Mouse (Mus musculus) kidney, postnatal 0 days (tissue): ENCODE results near the gene Mydgf. TPM values are rescaled to one million over a fixed set of nuclear protein-coding genes. Genes with fewer than 3 reads are reported as not detected.
A peak's percentile ranks its signal among the peaks of the same experiment; 100 is the strongest.

Source experiments
- ATAC-seq: fragments of 200-750 bp; cut with Nextera tagmentation; replicated peaks from 2 replicates; pipeline ENCODE4 v1.8.0; 2017; ENCODE audit warnings: low read depth, moderate number of reproducible peaks, moderate TSS enrichment, moderate library complexity; ENCODE audit not compliant: low FRiP score
- DNase-seq: peaks from one replicate; pipeline ENCODE4 v3.0.0-alpha.2; 2016; ENCODE audit warnings: low spot score
- H3K27ac ChIP-seq: fragments of 300-500 bp; sonication (generic); 2 replicates; pipeline ENCODE4 v1.5.1; 2014; ENCODE audit warnings: mild to moderate bottlenecking
- H3K27me3 ChIP-seq: fragments of 300-500 bp; sonication (generic); 2 replicates; pipeline ENCODE4 v1.6.1; 2014; ENCODE audit warnings: low read length, mixed read lengths; ENCODE audit not compliant: insufficient read depth
- H3K36me3 ChIP-seq: fragments of 300-500 bp; sonication (generic); 2 replicates; pipeline ENCODE4 v1.6.1; 2014; ENCODE audit warnings: low read length, mixed read lengths; ENCODE audit not compliant: insufficient read depth
- H3K4me1 ChIP-seq: fragments of 300-500 bp; sonication (generic); replicated peaks from 2 replicates; pipeline ENCODE4 v1.6.1; 2014; ENCODE audit warnings: antibody characterized with exemption, low read length, mixed read lengths; ENCODE audit not compliant: insufficient read depth
- H3K4me2 ChIP-seq: fragments of 300-500 bp; sonication (generic); 2 replicates; pipeline ENCODE4 v1.6.1; 2014; ENCODE audit warnings: mild to moderate bottlenecking, low read length, moderate library complexity, mixed read lengths
- H3K4me3 ChIP-seq: fragments of 300-500 bp; sonication (generic); replicated peaks from 2 replicates; pipeline ENCODE4 v1.5.1; 2014; ENCODE audit warnings: low read depth, low read length
- H3K9ac ChIP-seq: fragments of 300-500 bp; sonication (generic); 2 replicates; pipeline ENCODE4 v1.6.1; 2014; ENCODE audit warnings: low read depth, low read length
- H3K9me3 ChIP-seq: fragments of 300-500 bp; sonication (generic); replicated peaks from 2 replicates; pipeline ENCODE4 v1.6.1; 2016; ENCODE audit warnings: low read length, inconsistent platforms, mixed read lengths
- CTCF ChIP-seq: IDR thresholded peaks from 2 replicates; pipeline ENCODE4 v1.5.1; 2016; ENCODE audit warnings: antibody characterized with exemption, low read depth, mild to moderate bottlenecking, moderate library complexity
- WGBS: fragments of 180-500 bp; shearing (Covaris S2); extraction: QIAGEN DNeasy Blood & Tissue Kit; methylation state at CpG from one replicate; pipeline ENCODE4 v1.1.7; 2014; 5-methylcytosine and 5-hydroxymethylcytosine counted together
- polyA plus RNA-seq: library from polyadenylated mRNA; unstranded; fragments of >200 nt; fragmentation: Nextera tagmentation; extraction: Ambion mirVana; gene quantifications from 2 replicates; pipeline ENCODE4 v1.2.1, GENCODE M21; 2015

Gene Mydgf
- polyA plus RNA-seq, 1 experiment from 2014 or later: 83.0 TPM

GRCm38 (mm10) chr17:56144546-56144945 is 39.2 kb downstream of the Mydgf start:
- 78% methylated on average over 9 of the region's 9 CpGs for WGBS
- H3K4me2 ChIP-seq: no peak overlapping the region
- no peaks in the 10 kb centered on the region for H3K9me3 ChIP-seq
- no peak for ATAC-seq
- peaks cover 14% of the 10 kb centered on the region for H3K4me1 ChIP-seq
- H3K27ac ChIP-seq: no peak overlapping the region
- no peak for TF ChIP-seq CTCF
- no peak overlapping the region for H3K4me3 ChIP-seq
- no peaks in the 10 kb centered on the region for H3K36me3 ChIP-seq
- DNase-seq: no peak
- peaks cover 31% of the 10 kb centered on the region for H3K27me3 ChIP-seq
- H3K9ac ChIP-seq: no peak overlapping the region

GRCm38 (mm10) chr17:56141702-56142605 is 41.8 kb downstream of the Mydgf start:
- H3K4me3 ChIP-seq: peak overlapping the region; percentile 24; the same call in 1 of the 2 replicates
- no peaks in the 10 kb centered on the region for H3K9me3 ChIP-seq
- ATAC-seq (0 out of 2 replicates have a peak, but pooled peaks have one; percentile 2), DNase-seq (no peak)
- WGBS: under 1% methylated on average over 47 of the region's 47 CpGs
- peaks cover 21% of the 10 kb centered on the region for H3K27me3 ChIP-seq
- peaks cover 24% of the 10 kb centered on the region for H3K4me1 ChIP-seq
- peak overlapping the region; percentile 61 for H3K4me2 ChIP-seq
- no peak for TF ChIP-seq CTCF
- H3K36me3 ChIP-seq: no peaks in the 10 kb centered on the region
- H3K27ac ChIP-seq: no peak overlapping the region
- H3K9ac ChIP-seq: 0 out of 2 replicates have a peak overlapping the region, but pooled peaks have one; percentile 23

DNA sequence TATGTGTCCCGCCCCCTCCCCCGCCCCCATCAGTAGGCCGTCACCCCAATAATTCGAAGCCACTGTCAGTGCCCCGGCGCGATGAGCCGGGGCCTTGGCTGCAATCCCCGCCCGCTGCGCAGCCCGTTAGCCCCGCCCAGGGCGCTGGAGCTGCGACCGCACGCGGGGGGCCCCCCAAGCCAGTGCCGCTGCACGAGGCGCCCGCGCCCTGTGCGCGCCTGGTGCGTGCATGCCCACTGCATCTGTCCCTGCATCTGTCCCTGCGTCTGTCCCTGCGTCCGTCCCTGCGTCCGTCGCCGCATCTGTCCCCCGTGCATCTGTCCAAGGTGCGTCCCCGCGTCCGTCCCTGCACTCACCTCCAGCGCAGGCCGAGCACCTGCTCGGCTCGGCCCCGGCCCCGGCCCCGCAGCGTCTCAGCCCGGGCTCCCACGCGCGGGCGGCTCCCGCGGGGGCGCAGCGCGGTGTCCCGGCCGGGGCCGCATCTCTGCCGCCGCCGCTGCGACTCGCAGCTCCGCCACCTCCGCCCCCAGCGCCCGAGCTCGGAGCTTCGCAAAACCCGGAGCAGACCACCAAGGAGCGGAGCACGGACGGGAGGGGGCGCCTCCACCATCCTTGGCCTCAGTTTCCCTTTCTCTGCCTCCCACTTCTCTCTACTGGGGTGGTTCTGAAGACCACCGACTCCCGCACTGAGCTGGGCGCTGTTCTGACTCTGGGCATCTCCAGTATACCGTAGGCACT is 43.7 kb downstream of the Mydgf start, which contains the start of gene Sema6b:
TSS of gene Sema6b (minus strand) at position 486 of the 738 bp plus-strand sequence.
- Histone ChIP-seq H3K36me3 (no peaks in the 10 kb centered on the region), H3K27me3 (peaks cover 19% of the 10 kb centered on the region), H3K4me3 (peak within 1 kb of the TSS; percentile 54), H3K4me1 (peaks cover 24% of the 10 kb centered on the region), H3K9me3 (no peaks in the 10 kb centered on the region), H3K4me2 (peak within 1 kb of the TSS; percentile 98), H3K27ac (no peak within 1 kb of the TSS), H3K9ac (peak within 1 kb of the TSS; percentile 47)
- DNase-seq (peak; percentile 44), ATAC-seq (no peak)
- 3% methylated on average over 72 of the region's 79 CpGs for WGBS
- TF ChIP-seq CTCF: peak; percentile 14; the same call in 1 of the 2 replicates

- Histone ChIP-seq H3K4me3 (peak overlapping the region; percentile 54), H3K27ac (no peak overlapping the region), H3K36me3 (no peaks in the 10 kb centered on the region), H3K9me3 (no peaks in the 10 kb centered on the region), H3K9ac (no peak overlapping the region), H3K27me3 (peaks cover 16% of the 10 kb centered on the region), H3K4me2 (peak overlapping the region; percentile 98), H3K4me1 (peaks cover 26% of the 10 kb centered on the region)
- ATAC-seq (no peak), DNase-seq (no peak)
- WGBS: 15% methylated on average over 18 of the region's 21 CpGs
- TF ChIP-seq CTCF: no peak
Observed at GRCm38 (mm10) chr17:56139355-56139754, 44.4 kb downstream of the Mydgf start.

GRCm38 (mm10) chr17:56137839-56138613 is 45.7 kb downstream of the Mydgf start:
- Histone ChIP-seq H3K9ac (no peak overlapping the region), H3K4me2 (peak overlapping the region; percentile 46), H3K27me3 (peaks cover 16% of the 10 kb centered on the region), H3K9me3 (no peaks in the 10 kb centered on the region), H3K4me1 (peaks cover 32% of the 10 kb centered on the region), H3K27ac (no peak overlapping the region), H3K4me3 (0 out of 2 replicates have a peak overlapping the region, but pooled peaks have one; percentile 7), H3K36me3 (no peaks in the 10 kb centered on the region)
- DNase-seq (no peak), ATAC-seq (no peak)
- WGBS: 25% methylated on average over 25 of the region's 25 CpGs
- no peak for TF ChIP-seq CTCF
